Mouse (Mus musculus) right cerebral cortex, postnatal 14 days (tissue): Measurements from ENCODE around the gene Ntsr2.

Source experiments
- DNase-seq: peaks from one replicate; pipeline ENCODE4 v3.0.0; 2022

The Ntsr2 gene

GRCm38 (mm10) chr12:16653332-16654093, at the start of gene Ntsr2:
Ntsr2 (plus strand) TSS chr12:16653382.
- peak; percentile 67 for DNase-seq

- DNase-seq, result peak; percentile 33
Measured at GRCm38 (mm10) chr12:16605624-16606023, 47.6 kb upstream of the Ntsr2 start.

GRCm38 (mm10) chr12:16610936-16611335, 42.2 kb upstream of the Ntsr2 start, which contains the start of gene Lpin1:
Lpin1 (minus strand) TSS chr12:16610966.
- DNase-seq, result no peak

GRCm38 (mm10) chr12:16614556-16614955, 38.6 kb upstream of the Ntsr2 start:
- no peak for DNase-seq

- no peak for DNase-seq
Measured at GRCm38 (mm10) chr12:16615738-16616137, 37.4 kb upstream of the Ntsr2 start.

- DNase-seq, result peak; percentile 65
Measured at GRCm38 (mm10) chr12:16618512-16619274, 34.5 kb upstream of the Ntsr2 start.

- DNase-seq, result no peak
Measured at GRCm38 (mm10) chr12:16619453-16619852, 33.7 kb upstream of the Ntsr2 start.

- no peak for DNase-seq
Measured at GRCm38 (mm10) chr12:16620230-16620629, 33.0 kb upstream of the Ntsr2 start.

- no peak for DNase-seq
Measured at GRCm38 (mm10) chr12:16630152-16630865, 22.9 kb upstream of the Ntsr2 start.

GRCm38 (mm10) chr12:16630866-16631185, 22.4 kb upstream of the Ntsr2 start:
- DNase-seq, result no peak

- no peak for DNase-seq
Measured at GRCm38 (mm10) chr12:16631423-16631822, 21.8 kb upstream of the Ntsr2 start.

GRCm38 (mm10) chr12:16633235-16633634, 19.9 kb upstream of the Ntsr2 start:
- no peak for DNase-seq

GRCm38 (mm10) chr12:16634075-16634813, 18.9 kb upstream of the Ntsr2 start:
- DNase-seq, result peak; percentile 71

GRCm38 (mm10) chr12:16635816-16636215, 17.4 kb upstream of the Ntsr2 start:
- DNase-seq, result no peak

- no peak for DNase-seq
Measured at GRCm38 (mm10) chr12:16639078-16639771, 14.0 kb upstream of the Ntsr2 start.

- no peak for DNase-seq
Measured at GRCm38 (mm10) chr12:16640075-16640474, 13.1 kb upstream of the Ntsr2 start.

GRCm38 (mm10) chr12:16642000-16642399, 11.2 kb upstream of the Ntsr2 start:
- no peak for DNase-seq

- DNase-seq, result peak; percentile 50
Measured at GRCm38 (mm10) chr12:16643508-16644345, 9.5 kb upstream of the Ntsr2 start.

GRCm38 (mm10) chr12:16644698-16645097, 8.5 kb upstream of the Ntsr2 start:
- no peak for DNase-seq

GRCm38 (mm10) chr12:16646780-16647409, 6.3 kb upstream of the Ntsr2 start:
- DNase-seq, result no peak

- DNase-seq, result no peak
Measured at GRCm38 (mm10) chr12:16648273-16648672, 4.9 kb upstream of the Ntsr2 start.
